Mouse (Mus musculus): Measurements from ENCODE around the gene Kiss1. TPM values are rescaled to one million over a fixed set of nuclear protein-coding genes. Genes with fewer than 3 reads are reported as not detected.

Kiss1 gene
- total and polyA plus RNA-seq, 2 experiments from 2014 or later = not detected

- Histone ChIP-seq H3K27ac (ENCODE audit: low read depth) (no peak overlapping the region), H3K27me3 (ENCODE audit: control insufficient read depth, insufficient read depth, low read length) (no peaks in the 10 kb centered on the region), H3K4me3 (ENCODE audit: low read depth, low read length) (no peak overlapping the region), H3K36me3 (replicated peaks; ENCODE audit: control insufficient read depth, insufficient read depth, low read length) (no peaks in the 10 kb centered on the region), H3K9me3 (replicated peaks; ENCODE audit: control insufficient read depth, low read length) (no peaks in the 10 kb centered on the region), H3K4me2 (ENCODE audit: low read depth, low read length) (no peak overlapping the region), H3K4me1 (ENCODE audit: control insufficient read depth, insufficient read depth) (no peaks in the 10 kb centered on the region), H3K9ac (replicated peaks; ENCODE audit: low read depth, low read length) (no peak overlapping the region)
- no peak for TF ChIP-seq CTCF (IDR thresholded peaks at IDR 0.05; ENCODE audit: low read depth)
- no peak for TF ChIP-seq EP300 (IDR thresholded peaks at IDR 0.05; ENCODE audit: low read depth)
- ATAC-seq (ENCODE audit: insufficient read depth, low read depth) (no peak), DNase-seq (ENCODE audit: low spot score) (no peak)
- 61% methylated on average over 10 of the region's 10 CpGs for WGBS
Measured at GRCm38 (mm10) chr1:133375696-133376346, 54.1 kb downstream of the Kiss1 start.

GRCm38 (mm10) chr1:133377547-133377946, 55.9 kb downstream of the Kiss1 start:
- ATAC-seq (ENCODE audit: insufficient read depth, low read depth) = no peak
- H3K4me2 ChIP-seq (ENCODE audit: low read depth, low read length) = no peak overlapping the region

More at GRCm38 (mm10) chr1:133377547-133377946, 55.9 kb downstream of the Kiss1 start:
- 81% methylated on average over 5 of the region's 5 CpGs for whole genome bisulfite sequencing
- Histone ChIP-seq H3K9ac (replicated peaks; ENCODE audit: low read depth, low read length) (no peak overlapping the region), H3K4me3 (ENCODE audit: low read depth, low read length) (no peak overlapping the region), H3K4me1 (ENCODE audit: control insufficient read depth, insufficient read depth) (no peaks in the 10 kb centered on the region), H3K27ac (ENCODE audit: low read depth) (no peak overlapping the region), H3K27me3 (ENCODE audit: control insufficient read depth, insufficient read depth, low read length) (no peaks in the 10 kb centered on the region), H3K9me3 (replicated peaks; ENCODE audit: control insufficient read depth, low read length) (no peaks in the 10 kb centered on the region), H3K36me3 (replicated peaks; ENCODE audit: control insufficient read depth, insufficient read depth, low read length) (no peaks in the 10 kb centered on the region)
- no peak for DNase-seq (ENCODE audit: low spot score)
- no peak for TF ChIP-seq EP300 (IDR thresholded peaks at IDR 0.05; ENCODE audit: low read depth)
- no peak for TF ChIP-seq CTCF (IDR thresholded peaks at IDR 0.05; ENCODE audit: low read depth)

Other genes starting within 250 kb of the Kiss1 start
- 24.4 and 34.8 TPM in 2 replicates for gene Ppp1r15b, start 190.7 kb upstream of the Kiss1 start, total RNA-seq (2014; rRNA removed; ENCODE audit: low replicate concordance)
- 10.5 and 12.2 TPM in 2 replicates for gene Ppp1r15b, start 190.7 kb upstream of the Kiss1 start, polyA plus RNA-seq (2015; fragmentation: Nextera tagmentation; extraction: Ambion mirVana)
- 19.2 and 36.1 TPM in 2 replicates for gene Plekha6, start 157.7 kb upstream of the Kiss1 start, total RNA-seq (2014; rRNA removed; ENCODE audit: low replicate concordance)
- gene Plekha6, start 157.7 kb upstream of the Kiss1 start, polyA plus RNA-seq (2015; fragmentation: Nextera tagmentation; extraction: Ambion mirVana) = 4.8 and 7.0 TPM in 2 replicates
- not detected in 2 replicates for gene Golt1a, start 12.1 kb upstream of the Kiss1 start, total RNA-seq (2014; rRNA removed; ENCODE audit: low replicate concordance)
- not detected in 2 replicates for gene Golt1a, start 12.1 kb upstream of the Kiss1 start, polyA plus RNA-seq (2015; fragmentation: Nextera tagmentation; extraction: Ambion mirVana)
- not detected in 2 replicates for gene Ren1, start 28.6 kb downstream of the Kiss1 start, total RNA-seq (2014; rRNA removed; ENCODE audit: low replicate concordance)
- 0.07 and 0.52 TPM in 2 replicates for gene Ren1, start 28.6 kb downstream of the Kiss1 start, polyA plus RNA-seq (2015; fragmentation: Nextera tagmentation; extraction: Ambion mirVana)
- gene Etnk2, start 41.7 kb downstream of the Kiss1 start, total RNA-seq (2014; rRNA removed; ENCODE audit: low replicate concordance) = 0.31 and 1.3 TPM in 2 replicates
- 0.41 and 0.97 TPM in 2 replicates for gene Etnk2, start 41.7 kb downstream of the Kiss1 start, polyA plus RNA-seq (2015; fragmentation: Nextera tagmentation; extraction: Ambion mirVana)
- gene Sox13, start 102.5 kb downstream of the Kiss1 start, total RNA-seq (2014; rRNA removed; ENCODE audit: low replicate concordance) = 8.5 and 17.9 TPM in 2 replicates
- gene Sox13, start 102.5 kb downstream of the Kiss1 start, polyA plus RNA-seq (2015; fragmentation: Nextera tagmentation; extraction: Ambion mirVana) = 3.0 and 3.3 TPM in 2 replicates